Mouse (Mus musculus): ENCODE measurements around the gene Majin.

The Majin gene

DNA sequence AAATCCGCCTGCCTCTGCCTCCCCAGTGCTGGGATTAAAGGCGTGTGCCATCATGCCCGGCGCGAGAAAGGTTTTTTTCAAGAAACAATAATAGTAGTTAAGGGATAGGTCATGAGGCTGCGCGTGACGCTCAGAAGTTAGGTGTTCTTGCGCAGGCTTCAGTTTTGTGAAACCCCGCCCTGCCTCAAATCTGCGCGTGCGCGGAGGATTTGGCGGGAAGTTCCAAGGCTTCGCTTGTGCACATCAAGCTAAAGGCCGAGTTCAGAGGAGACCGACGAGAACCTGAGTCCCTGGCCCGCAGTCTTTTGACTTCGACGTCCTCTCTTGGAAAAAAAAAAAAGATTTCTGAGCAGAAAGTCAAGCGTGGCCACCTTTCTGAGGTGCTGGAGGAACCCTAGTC, at the start of gene Majin:
Gene Majin, plus strand, starts transcription at position 258 of the 400 bp plus-strand sequence.
- in situ Hi-C loops (cut with MseI, MboI): no loop called here

DNA sequence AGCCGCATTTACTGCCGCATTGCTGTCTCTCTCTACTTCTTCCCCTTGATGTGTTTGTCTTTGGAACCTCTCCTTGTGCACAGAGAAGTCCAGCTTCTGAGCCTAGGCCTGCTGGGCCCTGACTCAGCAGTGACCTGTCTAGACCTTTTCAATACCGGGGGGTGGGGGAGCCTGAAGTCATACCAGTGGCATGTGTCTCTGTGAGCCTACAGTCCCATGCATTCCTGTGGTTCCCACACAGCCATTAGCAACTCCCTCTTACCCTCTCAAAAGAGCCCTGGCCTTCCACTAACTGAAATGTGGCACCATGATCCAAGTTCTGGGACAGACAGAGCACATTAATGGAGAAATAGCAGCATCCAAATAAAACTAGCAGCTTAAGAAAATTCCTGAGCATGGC, 47.8 kb upstream of the Majin start:
- in situ Hi-C loops (cut with MseI, MboI): no loop called here

DNA sequence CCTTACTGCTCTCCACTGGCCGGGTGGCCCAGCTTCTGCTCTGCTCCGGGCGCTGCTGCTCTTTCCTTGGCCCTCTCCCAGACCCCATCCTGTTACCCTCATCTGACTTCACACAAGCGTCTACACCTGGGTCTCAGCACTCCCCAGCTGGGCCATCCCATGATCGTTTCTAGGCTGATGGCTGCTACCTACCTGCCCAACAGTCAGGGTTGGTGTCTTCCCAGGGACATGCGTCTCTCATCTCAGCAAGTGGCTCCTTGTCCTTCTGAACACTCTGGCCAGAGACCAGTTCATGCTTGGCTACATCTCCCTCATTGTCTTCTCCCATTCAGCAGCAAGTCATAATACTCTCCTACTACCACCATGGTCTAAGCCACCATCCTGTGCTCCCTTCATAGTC, 44.5 kb upstream of the Majin start:
- in situ Hi-C loops (cut with MseI, MboI): no loop called here

DNA sequence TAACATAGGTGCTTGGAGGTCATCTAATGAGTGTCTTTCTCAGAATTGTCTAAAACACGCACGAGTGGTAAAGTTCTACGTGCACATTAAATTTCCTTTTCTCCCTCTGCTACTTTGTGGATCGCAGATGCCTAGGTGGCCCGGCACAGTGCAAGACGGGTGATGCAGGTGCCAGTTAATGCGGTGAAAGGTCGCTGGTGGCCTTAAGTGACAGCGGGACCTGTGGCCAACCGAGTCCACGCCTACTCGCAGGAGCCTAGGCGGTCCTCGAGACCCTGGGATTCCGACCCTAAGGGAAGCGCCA, 43.9 kb upstream of the Majin start:
- in situ Hi-C loops (cut with MseI, MboI): no loop called here

DNA sequence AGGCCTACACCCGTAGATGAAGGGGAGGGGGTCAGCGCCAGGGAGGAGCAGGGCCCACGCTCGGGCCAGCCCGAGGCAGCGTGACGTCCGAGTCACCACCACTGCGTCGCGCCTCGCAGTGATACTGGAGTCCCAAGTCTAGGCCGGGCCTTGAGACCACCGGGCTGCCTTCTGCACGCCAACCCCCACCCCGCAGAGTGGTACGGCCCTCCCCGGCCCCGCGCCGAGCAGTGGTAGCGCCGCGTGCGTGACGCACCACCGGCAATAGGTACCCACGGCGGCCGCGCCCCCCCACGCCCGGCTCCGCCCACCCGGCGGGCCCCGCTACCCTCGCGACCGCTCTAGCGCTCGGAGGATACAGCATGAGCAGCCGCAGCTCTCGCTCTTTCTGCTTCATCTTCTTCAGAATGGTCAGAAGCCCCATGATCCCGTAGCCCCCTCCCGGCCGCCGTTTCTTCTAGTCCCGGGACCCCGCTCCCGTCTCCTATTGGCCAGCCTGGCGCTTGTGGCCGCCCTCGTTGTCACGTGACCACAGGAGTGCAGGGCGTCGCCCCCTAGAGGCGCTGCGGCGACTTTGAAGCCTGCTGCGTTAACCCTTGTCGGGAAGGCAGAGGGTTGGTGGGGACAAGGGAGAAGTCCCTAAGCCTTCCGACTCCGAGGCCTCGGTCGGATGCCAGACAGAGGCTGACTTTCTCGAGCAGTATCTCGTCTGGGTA, 43.4 kb upstream of the Majin start, which contains the start of gene Batf2:
Gene Batf2, plus strand, starts transcription at position 306 of the 716 bp plus-strand sequence.
- in situ Hi-C loops (cut with MseI, MboI): no loop called here

DNA sequence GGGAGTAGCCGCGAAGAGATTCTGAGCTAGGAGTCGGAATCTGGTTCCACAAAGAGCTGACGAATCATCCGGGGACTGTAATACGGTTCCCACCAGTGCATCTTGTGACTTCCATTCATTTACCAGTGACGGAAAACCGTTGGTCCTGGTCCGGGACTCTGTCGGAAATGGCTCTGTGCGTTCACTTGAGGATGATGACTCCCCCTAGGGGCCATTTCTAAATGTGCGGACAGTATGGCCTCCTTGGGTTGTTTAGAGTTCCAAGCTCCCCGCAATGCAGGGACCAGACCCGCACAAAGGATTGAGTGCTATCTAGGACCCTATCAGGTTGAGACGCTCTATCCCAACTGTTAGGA, 42.8 kb upstream of the Majin start, which contains the start of gene Arl2:
Gene Arl2, minus strand, starts transcription at position 155 of the 356 bp plus-strand sequence.
- in situ Hi-C loops (cut with MseI, MboI): no loop called here

DNA sequence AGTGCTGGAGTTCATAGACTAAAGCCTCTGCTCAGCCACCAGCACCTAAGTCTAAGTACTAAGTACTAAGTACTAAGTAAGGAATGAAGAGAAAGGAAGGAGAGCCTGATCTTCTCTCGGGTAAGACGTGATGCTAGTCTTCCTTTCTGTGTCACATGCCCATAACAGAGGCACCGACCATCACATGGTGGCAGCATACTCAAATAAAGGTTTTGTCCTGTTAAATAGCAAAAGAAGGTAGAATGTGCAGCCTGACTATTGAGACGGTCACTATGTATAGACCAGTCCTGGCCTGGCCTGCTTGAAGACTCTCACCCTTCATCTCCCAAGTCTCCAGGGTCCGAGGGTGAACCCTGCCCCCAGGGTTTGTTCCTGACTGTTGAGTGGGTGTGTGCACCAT, 39.3 kb upstream of the Majin start:
- in situ Hi-C loops (cut with MseI, MboI): no loop called here

DNA sequence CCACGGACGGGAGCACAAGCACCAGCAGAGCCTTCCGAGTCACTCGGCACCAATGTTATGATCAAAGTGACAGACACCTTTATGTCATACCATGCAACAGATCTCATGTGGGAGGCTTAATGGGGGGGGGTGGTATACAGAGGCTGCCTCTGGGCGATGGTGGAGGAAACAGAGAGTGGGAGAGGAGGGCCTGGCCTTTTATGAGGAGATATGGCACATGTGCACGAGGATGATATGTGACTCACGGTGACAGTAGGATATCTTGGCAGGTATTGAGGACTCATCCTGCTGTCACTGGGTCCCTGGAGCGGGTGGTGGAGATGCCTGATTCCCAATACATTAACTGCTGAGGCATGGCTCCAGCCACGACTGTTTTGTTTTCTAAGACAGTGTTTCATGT, 29.0 kb upstream of the Majin start:
- in situ Hi-C loops (cut with MseI, MboI): no loop called here

DNA sequence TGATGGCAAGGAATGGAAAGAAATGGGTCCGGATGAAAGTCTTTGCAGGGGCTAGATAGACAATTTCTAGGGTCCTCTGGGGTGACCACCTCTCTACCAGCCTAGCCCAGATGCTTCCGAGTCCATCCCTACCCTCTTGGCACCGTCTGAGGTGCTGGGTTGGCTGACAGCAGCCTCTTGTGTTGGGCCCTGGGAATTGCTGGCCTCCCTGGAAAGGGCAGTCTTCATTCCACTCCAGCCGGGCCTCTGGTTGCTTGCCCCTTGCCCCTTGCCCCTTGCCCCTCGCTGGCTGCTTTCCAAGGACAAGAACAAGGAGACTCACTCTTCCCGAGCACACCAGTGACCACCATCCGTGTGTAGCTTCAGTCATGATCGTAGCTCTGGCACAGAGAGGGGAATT, 27.8 kb upstream of the Majin start:
- in situ Hi-C loops (cut with MseI, MboI): no loop called here

DNA sequence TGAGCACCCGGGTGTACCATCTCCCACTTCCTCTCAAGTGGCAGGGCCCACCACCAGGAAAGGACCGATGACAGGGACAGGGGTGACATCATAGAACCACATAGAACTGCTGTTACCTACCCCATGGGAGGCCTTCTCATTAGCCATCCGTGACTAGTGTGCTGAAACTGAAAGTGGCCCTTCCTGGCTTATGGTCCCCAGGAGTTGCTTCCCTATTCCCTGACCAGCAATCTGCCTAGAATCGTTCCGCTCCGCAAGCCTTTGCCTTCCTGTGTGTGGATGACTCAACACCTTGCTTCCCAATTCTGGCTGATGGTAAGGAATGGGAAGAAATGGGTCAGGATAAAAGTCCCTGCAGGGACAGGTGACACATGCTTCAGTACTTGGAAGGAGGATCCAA, 27.0 kb upstream of the Majin start:
- in situ Hi-C loops (cut with MseI, MboI): no loop called here

DNA sequence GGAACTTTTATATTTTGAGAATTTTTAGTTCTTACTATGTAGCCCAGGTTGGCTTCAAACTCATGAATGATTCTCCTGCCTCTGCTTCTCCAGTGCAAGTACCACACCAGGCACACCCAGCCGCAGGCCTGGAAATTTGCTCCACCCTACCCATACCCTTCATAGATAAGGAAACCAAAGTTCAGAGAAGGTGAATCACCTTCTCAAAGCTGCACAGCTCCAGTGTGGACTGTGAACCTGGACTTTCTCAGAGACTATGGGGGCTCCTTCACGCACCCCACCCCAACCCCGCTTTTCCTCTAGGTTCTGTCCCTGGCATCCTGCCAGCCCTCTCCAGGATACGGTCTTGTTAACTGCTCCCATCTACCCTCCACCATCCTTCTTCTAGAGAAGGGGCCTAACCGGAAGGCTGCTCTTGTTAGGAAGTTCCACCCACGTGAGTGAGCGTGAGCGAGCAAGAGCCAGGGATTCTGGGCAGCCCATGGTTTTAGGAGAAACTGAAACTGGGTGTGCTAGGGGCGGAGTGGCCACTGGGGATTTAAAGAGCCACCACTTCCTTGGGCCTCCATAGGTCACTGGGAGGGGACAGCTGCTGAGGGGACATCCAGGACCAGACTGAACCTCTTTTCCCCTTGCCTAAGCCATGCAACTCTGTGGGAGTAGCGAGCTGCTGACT, 20.2 kb upstream of the Majin start:
- in situ Hi-C loops (cut with MseI, MboI): no loop called here

DNA sequence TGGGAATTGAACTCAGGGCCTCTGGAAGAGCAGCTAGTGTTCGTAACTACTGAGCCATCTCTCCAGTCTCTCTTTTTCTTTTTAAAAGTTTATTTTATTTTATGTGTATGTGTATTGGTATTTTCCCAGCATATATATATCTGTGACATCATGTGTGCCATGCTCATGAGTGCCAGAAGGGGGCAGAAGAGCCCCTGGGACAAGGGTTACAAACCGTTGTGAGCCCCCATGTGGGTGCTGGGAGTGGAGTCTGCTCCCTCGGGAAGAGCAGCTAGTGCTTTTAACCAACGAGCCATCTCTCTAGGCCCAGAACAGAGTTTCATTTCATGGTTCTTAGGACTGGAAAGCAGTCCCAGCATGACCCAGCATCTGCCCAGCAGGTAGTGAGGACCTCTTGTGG, 17.4 kb upstream of the Majin start:
- in situ Hi-C loops (cut with MseI, MboI): no loop called here

DNA sequence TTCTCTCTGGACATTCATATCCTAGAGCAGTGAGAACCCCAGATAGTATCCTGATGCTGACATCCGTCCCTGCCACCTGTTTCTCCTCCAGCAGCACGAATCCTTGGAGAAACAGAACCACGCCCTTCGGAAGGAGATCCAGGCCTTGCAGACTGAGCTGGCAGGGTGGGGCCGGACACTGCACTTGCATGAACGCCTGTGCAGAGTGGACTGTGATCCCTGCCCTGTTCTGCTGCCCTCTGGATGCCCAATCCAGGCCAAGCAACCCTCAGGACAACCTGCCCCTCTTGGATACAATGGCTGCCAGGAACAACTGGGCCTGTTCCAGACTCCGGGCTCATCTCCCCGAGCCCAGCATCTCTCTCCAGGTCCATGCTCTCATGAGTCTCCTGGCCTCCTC, 13.0 kb upstream of the Majin start:
- in situ Hi-C loops (cut with MseI, MboI): no loop called here

DNA sequence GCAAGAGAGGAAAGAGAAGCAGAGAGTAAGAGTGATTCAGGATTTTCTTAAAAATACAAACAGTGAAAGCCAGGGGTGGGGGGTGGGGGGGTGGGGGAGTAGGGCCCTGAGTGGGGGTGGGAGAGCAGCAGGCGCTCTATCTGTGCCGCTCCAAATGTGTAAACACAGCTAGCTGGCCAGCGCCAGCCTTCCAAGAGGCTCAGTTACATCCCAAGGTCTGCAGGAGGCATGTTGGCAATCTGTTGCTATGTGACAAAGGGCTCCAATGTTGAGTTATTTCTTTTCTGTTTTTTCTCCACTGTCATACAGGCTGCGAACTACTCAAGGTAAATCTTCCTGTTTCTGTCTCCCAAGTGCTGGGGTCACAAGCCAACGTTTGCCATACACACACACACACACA, 9.4 kb upstream of the Majin start:
- in situ Hi-C loops (cut with MseI, MboI): no loop called here

DNA sequence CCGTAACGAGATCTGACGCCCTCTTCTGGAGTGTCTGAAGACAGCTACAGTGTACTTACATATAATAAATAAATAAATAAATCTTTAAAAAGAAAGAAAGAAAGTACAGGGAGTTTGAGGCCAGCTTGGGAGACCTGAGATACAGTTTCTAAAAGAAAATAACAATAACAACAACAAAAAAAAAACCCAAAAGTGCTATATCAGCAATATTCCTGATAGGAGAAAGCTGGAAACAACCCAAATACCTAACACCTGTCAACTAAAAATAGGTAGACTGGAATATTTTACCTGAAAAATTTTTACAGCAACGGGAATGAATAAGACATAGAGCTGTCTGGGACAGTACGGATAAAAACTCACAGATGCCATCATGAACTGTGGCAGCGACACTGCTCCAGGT, 5.4 kb upstream of the Majin start:
- in situ Hi-C loops (cut with MseI, MboI): no loop called here

DNA sequence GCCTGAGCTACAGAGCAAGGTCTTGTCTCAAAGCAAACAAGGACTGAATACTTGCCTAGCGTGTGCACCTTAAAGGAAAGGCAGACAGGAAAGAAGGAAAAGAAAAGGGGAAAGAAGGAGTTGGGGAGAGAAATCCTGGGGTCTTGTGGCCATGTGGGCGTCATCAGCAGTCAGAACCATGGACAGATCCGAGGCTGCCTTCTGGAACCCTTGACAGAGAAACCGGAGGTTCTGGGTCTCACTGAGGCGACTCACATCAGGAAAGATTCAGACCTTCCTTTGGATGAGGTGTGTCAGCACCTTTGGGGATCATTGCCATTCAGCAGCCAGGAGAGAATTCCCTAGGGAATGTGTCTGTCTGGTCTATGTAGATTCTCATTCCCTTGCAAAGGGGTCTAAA, 2.6 kb upstream of the Majin start:
- in situ Hi-C loops (cut with MseI, MboI): no loop called here

DNA sequence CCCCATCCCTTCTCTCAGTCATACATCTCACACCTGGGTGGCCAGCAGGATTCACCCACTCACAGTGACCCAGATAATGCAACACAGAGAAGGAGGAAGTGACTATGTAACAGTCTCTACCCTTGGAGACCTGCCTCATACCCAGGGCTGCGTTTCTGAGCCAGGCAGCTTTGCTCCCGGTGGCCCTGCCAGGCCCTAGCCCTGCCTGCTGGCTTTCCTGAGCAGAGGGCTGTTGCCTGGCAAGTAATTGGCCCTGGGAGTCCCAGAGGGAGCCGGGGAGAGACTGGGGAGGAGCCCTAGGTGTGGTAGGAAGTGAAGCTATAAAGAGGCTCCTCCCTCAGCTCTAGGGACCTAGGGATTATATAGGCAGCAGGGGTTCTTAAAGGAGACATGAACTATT, 1.7 kb upstream of the Majin start:
- in situ Hi-C loops (cut with MseI, MboI): no loop called here

DNA sequence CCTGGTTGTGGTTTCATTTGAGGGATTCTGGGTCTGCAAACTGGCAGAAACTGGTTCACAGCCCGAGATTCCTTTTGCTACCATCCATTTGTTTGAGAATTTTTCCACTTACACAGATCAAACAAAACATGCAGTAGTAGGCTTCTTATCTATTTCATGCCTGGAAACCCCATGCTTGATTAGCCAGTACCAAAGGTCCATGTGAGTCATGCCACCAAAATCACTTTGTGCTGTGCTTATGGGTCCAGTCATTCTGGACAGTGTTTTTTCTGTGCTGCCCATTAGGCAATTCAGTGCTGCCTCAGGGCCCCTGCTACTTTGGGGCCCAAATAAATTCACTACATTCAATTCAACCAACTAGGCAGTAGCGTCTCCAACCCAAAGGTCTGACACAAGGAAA, 20.1 kb downstream of the Majin start:
- in situ Hi-C loops (cut with MseI, MboI): no loop called here

DNA sequence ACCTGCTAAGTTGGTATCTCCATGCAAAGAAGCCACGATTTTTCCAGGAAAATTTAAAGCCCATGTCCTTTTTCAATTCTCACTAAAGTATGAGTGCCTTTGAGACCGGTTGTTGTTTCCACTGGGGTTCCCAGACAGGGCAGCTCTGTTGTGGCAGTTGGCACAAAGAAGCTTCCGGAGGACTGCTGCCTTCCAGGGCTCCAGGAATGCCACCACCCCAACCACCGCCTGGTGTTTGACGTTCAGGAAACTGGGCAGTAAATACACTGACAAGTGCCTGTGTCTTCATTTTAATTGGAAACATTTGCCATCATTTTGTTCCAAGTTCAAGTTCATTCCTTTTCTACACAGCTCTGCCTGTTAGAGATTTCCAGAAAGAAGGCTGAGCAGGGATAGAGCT, 22.5 kb downstream of the Majin start:
- in situ Hi-C loops (cut with MseI, MboI): no loop called here

DNA sequence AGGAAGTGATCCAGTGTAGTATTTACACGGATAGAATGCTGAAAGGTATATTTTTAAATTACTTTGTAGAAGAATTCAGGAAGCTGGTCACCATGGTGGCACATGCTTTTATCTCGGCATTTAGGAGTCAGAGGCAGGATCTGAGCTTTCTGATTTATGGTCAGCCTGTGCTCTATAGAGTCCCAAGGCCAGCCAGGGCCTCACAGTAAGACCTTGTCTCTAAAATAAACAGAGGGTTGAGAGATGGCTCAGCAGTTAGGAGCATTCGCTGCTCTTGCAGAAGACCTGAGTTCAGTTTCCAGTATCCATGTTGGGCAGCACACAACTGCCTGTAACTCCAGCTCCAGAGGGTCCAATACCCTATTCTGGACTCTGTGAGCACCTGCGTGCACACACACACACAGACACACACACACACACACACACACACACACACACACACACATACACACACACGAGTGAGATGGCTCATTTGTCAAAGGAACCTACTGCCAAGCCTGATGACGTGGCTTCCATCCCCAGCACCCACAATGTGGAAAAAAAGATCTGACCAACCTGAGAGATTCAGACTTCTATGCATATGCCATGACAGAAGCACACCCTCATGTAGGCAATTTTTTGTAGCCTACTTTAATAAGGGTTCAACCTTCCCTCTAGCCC, 32.0 kb downstream of the Majin start:
- in situ Hi-C loops (cut with MseI, MboI): no loop called here

DNA sequence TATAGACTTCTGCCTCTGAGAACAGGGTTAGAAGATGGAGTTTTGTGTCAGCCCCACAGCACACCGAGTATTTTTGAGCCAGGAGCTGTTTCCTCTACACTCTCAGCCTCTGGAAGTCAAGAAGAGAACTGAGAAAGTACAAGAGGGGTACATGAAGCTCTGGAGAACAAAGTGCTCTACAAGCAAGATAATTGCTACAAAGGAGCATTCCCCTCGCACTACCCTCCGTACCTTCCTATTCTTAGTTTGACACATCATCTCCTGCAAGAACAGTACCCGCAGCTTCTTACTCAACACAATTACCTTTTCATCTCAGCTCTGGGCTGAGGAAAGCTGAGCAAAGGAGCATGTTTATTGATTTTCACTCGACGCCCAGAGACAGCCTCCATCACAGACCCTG, 34.4 kb downstream of the Majin start:
- in situ Hi-C loops (cut with MseI, MboI): no loop called here

DNA sequence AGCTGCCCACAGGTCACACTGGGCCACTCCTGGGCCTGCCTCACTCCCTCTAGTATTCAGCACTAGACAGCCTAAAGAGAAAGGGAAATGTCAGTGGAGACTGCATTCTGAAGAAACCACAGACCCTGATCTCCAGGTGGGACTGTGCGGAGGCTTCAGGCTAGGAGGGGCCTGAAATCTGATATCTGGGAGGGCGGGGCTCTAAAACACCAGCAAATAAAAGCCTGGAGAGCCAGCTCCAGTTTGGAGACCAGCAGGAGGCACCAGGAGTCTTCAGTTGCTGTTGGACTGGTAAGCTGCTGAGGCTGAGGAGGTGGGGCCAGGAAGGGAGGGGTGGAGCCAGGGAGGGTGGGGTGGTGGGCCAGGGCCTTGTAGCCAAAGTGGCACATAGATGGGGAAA, 41.9 kb downstream of the Majin start, which contains the start of gene Gpha2:
Gene Gpha2, plus strand, starts transcription at position 246 of the 400 bp plus-strand sequence.
- in situ Hi-C loops (cut with MseI, MboI): no loop called here

DNA sequence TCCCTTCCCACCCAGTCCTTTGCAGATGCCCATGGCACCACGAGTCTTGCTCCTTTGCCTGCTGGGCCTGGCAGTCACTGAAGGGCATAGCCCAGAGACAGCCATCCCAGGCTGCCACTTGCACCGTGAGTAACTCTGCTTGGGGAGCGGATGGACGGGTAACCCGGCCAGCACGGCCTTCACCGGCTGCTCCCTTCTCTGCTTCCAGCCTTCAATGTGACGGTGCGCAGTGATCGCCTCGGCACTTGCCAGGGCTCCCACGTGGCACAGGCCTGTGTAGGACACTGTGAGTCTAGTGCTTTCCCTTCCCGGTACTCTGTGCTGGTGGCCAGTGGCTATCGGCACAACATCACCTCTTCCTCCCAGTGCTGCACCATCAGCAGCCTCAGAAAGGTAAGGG, 42.6 kb downstream of the Majin start:
- in situ Hi-C loops (cut with MseI, MboI): no loop called here
